Mouse (Mus musculus) testis, adult 2 months (tissue): ENCODE results near the gene Fto.

Experiments used
- CTCF ChIP-seq: fragments of 200-500 bp; IDR thresholded peaks from 2 replicates; pipeline ENCODE4 v1.5.1; 2012; ENCODE audit warnings: low read depth, mild to moderate bottlenecking, inconsistent platforms, low read length, moderate library complexity; ENCODE audit not compliant: control insufficient read depth, insufficient read depth, insufficient replicate concordance
- POLR2A ChIP-seq: fragments of 200-500 bp; IDR thresholded peaks from 2 replicates; pipeline ENCODE4 v1.6.1; 2012; ENCODE audit warnings: low read depth, mild to moderate bottlenecking, inconsistent platforms, low read length, moderate library complexity; ENCODE audit not compliant: control insufficient read depth

DNA sequence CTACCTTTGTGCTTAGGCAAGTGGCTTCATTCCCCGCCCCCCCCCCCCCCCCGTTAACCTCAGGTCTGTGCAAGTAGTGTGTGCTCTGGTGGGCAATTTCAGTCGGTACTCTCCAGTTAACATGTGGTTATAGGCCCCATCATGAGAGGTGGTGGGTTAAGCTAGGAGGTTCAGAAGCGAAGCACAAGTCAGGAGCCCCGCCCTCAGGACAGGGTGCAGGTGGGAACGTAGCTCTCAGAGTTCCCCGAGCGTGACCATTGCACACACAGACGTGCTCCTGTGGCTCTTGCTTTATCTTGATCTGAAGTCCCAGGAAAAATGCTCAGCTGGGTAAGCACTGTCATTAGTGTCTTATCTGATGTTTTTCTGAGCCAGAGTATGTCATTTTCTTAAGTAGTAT is 224.8 kb downstream of the Fto start:
- TF ChIP-seq CTCF = no peak
- no peak for TF ChIP-seq POLR2A
